ENCODE assay signal across 22 mouse cellular contexts in the genomic region with DNA sequence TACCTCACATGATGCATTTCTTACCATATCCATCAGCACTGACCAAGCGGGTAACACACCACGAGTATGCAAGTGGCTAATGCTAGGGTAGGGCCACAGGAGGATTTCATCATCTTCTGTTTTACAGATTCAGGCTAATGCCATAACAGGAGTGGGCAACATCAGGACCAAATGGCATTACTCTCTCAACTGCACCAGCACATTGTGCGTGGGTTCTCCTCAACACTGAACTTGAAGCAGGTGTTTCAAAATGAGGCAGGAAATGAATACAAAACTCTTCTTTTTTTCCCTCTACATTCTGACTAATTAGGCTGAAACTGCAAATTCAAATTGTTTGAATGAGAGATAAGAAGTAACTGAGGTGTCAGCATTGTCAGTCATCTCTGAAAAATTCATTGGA.
DNase-seq lines count a peak whose midpoint lies in the region; ATAC-seq lines count a peak whose summit lies in the region.
"Had no signal": no experiment of that assay in that cellular context is flagged by ENCODE, and none has a peak within 500 bp of the region (broad histone marks: within the 10 kb centered on the region; RNA-seq: fewer than 3 reads in every experiment).

No protein-coding gene starts in this region.

- DNase-seq in frontal cortex, adult 2 months (ENCODE audit: extremely low spot score in 1 of 2, low spot score in 1 of 2): no peak
- DNase-seq in layer of hippocampus, adult 18-20 months (ENCODE audit: low spot score in 2 of 2): peak; percentile 39 to 48
- DNase-seq in layer of hippocampus, postnatal 25 days (ENCODE audit: extremely low spot score in 1 of 2, low spot score in 1 of 2): no peak
- peak; percentile 43 for DNase-seq in layer of hippocampus, adult 9-11 months
- no peak for DNase-seq in layer of hippocampus, postnatal 36 days
- DNase-seq in thymus, postnatal 4 days: no peak
- DNase-seq: adrenal gland, adult 8-10 months; adrenal gland, postnatal 14 days; adrenal gland, postnatal 36 days; B cell, adult 2 months; cerebellum, adult 11 months; cerebellum, adult 18-20 months; cerebellum, adult 8-10 months; cerebellum, adult 9-11 months; cerebellum, postnatal 14 days; cerebellum, postnatal 36 days; embryo, embryonic 11 days had no signal

- ATAC-seq in frontal cortex, adult (ENCODE audit: low TSS enrichment): 0 out of 2 replicates have a peak, but pooled peaks have one; percentile 52
- ATAC-seq: activated CD4-positive, CD25-positive, alpha-beta regulatory T cell, adult 4 months; CD4-positive, CD25-positive, alpha-beta regulatory T cell, adult 4 months; forebrain, embryonic 14.5 days; Patski had no signal

Comparison
In these comparisons a context has a peak if more than half of its experiments do, and no peak if none do; other contexts are left out.
1. DNase-seq: peak in layer of hippocampus, adult 18-20 months (2 of 2) and layer of hippocampus, adult 9-11 months (single experiment); none in frontal cortex, adult 2 months (0 of 2), layer of hippocampus, postnatal 25 days (0 of 2), layer of hippocampus, postnatal 36 days (0 of 2) and thymus, postnatal 4 days (single experiment).